Mouse (Mus musculus) midbrain, embryonic 13.5 days (tissue): ENCODE data around the gene Smox. TPM values are rescaled to one million over a fixed set of nuclear protein-coding genes. Genes with fewer than 3 reads are reported as not detected.

Experiments used
- ATAC-seq: fragments of 200-750 bp; cut with Nextera tagmentation; 2 replicates; pipeline ENCODE4 v1.8.0; 2017; ENCODE audit warnings: mild to moderate bottlenecking, moderate TSS enrichment, moderate library complexity
- H3K27ac ChIP-seq: fragments of 300-500 bp; sonication (generic); 2 replicates; pipeline ENCODE4 v1.5.1; 2015; ENCODE audit warnings: inconsistent platforms, mild to moderate bottlenecking, moderate library complexity
- H3K27me3 ChIP-seq: fragments of 300-500 bp; sonication (generic); 2 replicates; pipeline ENCODE4 v1.6.1; 2015; ENCODE audit warnings: mild to moderate bottlenecking, inconsistent platforms
- H3K36me3 ChIP-seq: fragments of 300-500 bp; sonication (generic); 2 replicates; pipeline ENCODE4 v1.6.1; 2015; ENCODE audit warnings: mild to moderate bottlenecking, inconsistent platforms
- H3K4me1 ChIP-seq: fragments of 300-500 bp; sonication (generic); replicated peaks from 2 replicates; pipeline ENCODE4 v1.6.1; 2015; ENCODE audit warnings: inconsistent platforms
- H3K4me2 ChIP-seq: fragments of 300-500 bp; sonication (generic); replicated peaks from 2 replicates; pipeline ENCODE4 v1.6.1; 2015; ENCODE audit warnings: moderate library complexity, mild to moderate bottlenecking, inconsistent platforms
- H3K4me3 ChIP-seq: fragments of 300-500 bp; sonication (generic); replicated peaks from 2 replicates; pipeline ENCODE4 v1.5.1; 2015; ENCODE audit warnings: mild to moderate bottlenecking, inconsistent platforms
- H3K9ac ChIP-seq: fragments of 300-500 bp; sonication (generic); replicated peaks from 2 replicates; pipeline ENCODE4 v1.6.1; 2015; ENCODE audit warnings: mild to moderate bottlenecking, inconsistent platforms
- H3K9me3 ChIP-seq: fragments of 300-500 bp; sonication (generic); 2 replicates; pipeline ENCODE4 v1.6.1; 2016; ENCODE audit warnings: mild to moderate bottlenecking, inconsistent platforms
- WGBS: fragments of 180-500 bp; shearing (Covaris S2); methylation state at CpG from one replicate; pipeline ENCODE4 v1.1.7; 2015; 5-methylcytosine and 5-hydroxymethylcytosine counted together
- polyA plus RNA-seq: library from polyadenylated mRNA; unstranded; fragments of >200 nt; fragmentation: Nextera tagmentation; extraction: Ambion mirVana; gene quantifications from 2 replicates; pipeline ENCODE4 v1.2.1, GENCODE M21; 2015

The Smox gene
- polyA plus RNA-seq: 45.5 and 46.5 TPM in 2 replicates

DNA sequence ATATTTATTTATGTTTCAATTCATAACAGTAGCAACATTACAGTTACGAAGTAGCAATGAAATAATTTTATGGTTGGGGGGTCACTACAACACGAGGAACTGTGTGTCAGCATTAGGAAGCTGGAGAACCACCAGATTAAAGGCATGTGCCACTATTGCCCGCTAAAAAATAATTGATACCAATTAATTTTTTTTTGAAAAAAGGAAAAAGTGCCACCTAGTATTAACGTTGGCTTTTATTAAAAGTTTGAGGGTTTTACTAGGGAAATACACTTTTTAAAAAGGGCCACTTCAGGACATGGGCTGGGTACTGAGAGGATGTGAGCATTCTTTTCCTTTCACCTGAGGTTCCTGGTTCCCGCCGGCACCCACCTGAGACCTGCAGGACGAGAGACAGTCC is at the start of gene Smox:
Gene Smox (plus strand): TSS at position 301 of the 400 bp plus-strand sequence.
- WGBS: 23% methylated on average over 7 of the region's 7 CpGs
- Histone ChIP-seq H3K4me2 (peak within 1 kb of the TSS; percentile 94), H3K36me3 (no peaks in the 10 kb centered on the region), H3K9me3 (no peaks in the 10 kb centered on the region), H3K27ac (peak within 1 kb of the TSS; percentile 76), H3K4me3 (peak within 1 kb of the TSS; percentile 76), H3K4me1 (peaks cover 23% of the 10 kb centered on the region), H3K27me3 (no peaks in the 10 kb centered on the region), H3K9ac (peak within 1 kb of the TSS; percentile 92)
- ATAC-seq: no peak

DNA sequence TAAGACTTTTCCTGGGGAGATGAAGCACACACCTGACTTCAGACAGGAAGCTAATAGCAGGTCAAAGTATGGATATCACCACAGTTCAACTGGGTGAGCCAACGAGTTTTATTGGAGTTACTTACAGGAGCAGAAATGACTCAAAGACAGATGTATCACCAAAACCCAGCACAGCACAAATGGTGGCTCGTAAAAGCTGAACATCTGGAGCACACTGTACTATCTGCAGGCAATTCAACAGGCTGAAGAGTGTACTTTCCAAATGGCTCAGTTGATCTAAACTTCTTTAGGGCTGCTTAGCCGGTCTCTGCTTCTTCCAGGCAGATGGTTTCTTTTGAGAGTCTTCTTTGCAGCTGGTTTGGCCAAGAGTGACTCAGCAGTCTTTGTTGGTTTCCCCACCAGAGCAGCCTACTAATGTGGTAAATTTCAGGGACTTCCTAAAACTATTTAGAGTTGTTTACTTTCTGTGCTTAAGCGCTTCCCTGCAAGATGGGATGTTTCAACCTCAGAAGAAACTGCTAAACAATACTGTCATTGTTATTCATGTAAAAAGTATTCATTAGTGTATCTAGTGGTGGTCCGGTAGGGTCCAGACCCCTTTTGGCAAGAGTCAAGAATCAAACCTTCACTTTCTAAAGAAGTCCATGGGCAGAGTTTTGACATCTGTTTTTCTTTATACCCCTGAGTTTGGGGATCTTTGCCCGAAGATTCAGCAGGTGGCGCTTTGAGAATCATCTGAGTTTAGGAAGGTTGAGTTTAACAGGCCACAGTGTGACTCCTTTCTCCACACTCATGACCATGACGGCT is 48.0 kb upstream of the Smox start:
- no peak for ATAC-seq
- H3K4me1 ChIP-seq: no peaks in the 10 kb centered on the region
- WGBS: 63% methylated on average over 8 of the region's 8 CpGs

DNA sequence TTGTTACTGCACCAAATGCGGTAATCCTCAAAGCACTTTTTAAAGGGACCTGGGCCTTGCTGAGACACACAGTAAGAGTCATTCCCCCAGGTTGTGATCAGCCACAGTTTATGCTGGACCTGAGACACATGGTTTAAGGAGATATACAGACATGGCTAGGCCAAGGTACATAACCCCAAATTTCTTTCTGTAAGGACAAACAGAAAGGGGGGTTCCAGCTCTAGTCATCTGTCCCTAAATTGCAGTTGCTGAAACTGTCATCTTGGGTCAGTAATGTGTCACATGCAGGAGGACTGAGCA is 47.5 kb upstream of the Smox start:
- H3K4me1 ChIP-seq: no peaks in the 10 kb centered on the region
- WGBS: 38% methylated on average over 1 of the region's 1 CpGs
- H3K4me3 ChIP-seq: no peak overlapping the region
- no peak for ATAC-seq
- no peaks in the 10 kb centered on the region for H3K9me3 ChIP-seq
- H3K9ac ChIP-seq: no peak overlapping the region
- H3K4me2 ChIP-seq: no peak overlapping the region
- H3K36me3 ChIP-seq: no peaks in the 10 kb centered on the region
- H3K27ac ChIP-seq: no peak overlapping the region
- no peaks in the 10 kb centered on the region for H3K27me3 ChIP-seq

More for the DNA sequence above, 48.0 kb upstream of the Smox start:
- H3K36me3 ChIP-seq: no peaks in the 10 kb centered on the region
- H3K9me3 ChIP-seq: no peaks in the 10 kb centered on the region
- H3K27me3 ChIP-seq: no peaks in the 10 kb centered on the region
- H3K4me2 ChIP-seq: no peak overlapping the region
- no peak overlapping the region for H3K9ac ChIP-seq
- no peak overlapping the region for H3K27ac ChIP-seq
- no peak overlapping the region for H3K4me3 ChIP-seq

DNA sequence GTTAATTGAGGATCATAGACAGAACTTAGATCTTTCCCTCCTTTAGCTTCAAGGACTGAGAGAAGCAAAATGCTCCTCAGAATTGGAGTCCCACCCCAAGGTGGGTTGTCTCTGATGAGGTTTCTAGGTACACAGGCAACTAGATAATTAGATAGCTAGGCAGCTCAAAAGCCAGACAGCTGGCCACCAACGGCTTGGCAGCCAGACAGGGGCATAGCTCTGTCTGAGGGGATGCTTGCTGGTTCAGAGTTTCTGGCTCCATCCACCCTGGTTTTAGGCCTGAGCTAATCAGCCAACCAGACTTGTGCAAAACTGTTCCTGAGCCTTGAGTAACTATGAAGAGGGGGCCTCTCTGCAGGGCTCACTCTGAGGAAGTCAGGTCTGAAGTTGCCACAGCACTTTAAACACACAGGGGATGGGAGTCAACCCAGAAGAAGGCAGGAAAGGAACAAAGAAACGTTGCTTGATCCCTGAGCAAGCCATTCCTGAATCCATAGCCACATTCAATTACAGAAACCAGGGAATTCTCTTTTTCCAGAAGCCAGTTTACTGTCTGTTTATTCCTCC is 44.8 kb upstream of the Smox start:
- Histone ChIP-seq H3K4me2 (no peak overlapping the region), H3K4me3 (no peak overlapping the region), H3K9me3 (no peaks in the 10 kb centered on the region), H3K27ac (no peak overlapping the region), H3K27me3 (no peaks in the 10 kb centered on the region), H3K36me3 (no peaks in the 10 kb centered on the region), H3K4me1 (no peaks in the 10 kb centered on the region), H3K9ac (no peak overlapping the region)
- WGBS: 50% methylated on average over 2 of the region's 2 CpGs
- no peak for ATAC-seq

DNA sequence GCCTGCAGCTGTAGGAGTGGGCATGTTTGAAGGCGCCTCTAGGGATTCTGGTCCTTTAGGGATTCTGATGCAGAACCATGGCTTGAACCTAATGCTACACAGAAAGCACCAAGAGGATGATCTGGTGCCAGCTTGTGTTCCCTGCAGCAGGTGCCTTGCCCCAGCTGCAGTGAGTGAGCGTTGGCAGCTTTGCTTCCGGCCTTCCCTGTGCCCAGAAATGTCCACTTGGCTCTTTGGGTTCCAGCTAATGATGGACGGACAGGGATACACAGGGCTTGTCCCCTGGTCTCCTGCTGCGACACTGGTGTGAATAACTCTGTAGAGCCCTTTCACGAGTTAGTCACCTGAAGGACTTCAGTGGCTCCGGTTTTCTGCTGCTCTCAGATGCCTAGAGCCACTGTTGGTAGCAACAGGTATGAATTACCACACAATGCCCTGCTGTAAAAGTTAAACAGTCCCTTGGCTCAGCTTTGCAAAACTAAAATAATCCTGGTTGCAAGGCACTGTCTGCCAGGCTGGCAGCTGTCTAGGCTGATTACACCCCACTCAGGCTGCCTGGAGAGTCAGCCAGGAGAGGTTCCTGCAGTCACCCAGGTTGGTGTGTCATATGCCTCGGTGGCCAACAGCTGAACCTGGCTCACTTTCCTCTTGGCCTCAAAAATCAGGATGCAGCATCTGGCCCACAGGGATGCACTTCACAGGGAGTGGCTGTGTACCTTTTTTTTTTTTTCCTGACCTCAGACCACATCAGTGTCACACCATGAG is 43.5 kb upstream of the Smox start:
- H3K27me3 ChIP-seq: no peaks in the 10 kb centered on the region
- WGBS: 89% methylated on average over 8 of the region's 8 CpGs

DNA sequence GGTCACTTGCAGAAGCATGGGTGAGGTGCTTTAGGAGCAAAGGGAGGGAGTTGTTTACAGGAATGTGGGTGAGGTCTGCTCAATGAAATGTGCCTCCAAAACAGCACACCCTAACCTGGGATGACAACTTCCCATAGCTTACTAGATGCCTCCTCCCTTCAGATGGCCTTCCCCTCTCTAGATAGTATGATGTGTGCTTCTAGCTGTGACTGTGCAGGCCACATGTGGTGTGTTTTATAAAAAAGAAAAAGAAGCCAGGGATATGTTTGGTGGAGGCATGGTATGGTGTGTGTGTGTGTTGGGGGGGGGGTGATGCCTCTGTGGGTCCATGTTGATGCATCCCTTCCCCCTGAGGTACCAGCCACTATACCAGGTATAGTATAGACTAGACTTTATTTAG is 42.9 kb upstream of the Smox start:
- Histone ChIP-seq H3K4me1 (no peaks in the 10 kb centered on the region), H3K9ac (no peak overlapping the region)

More for the DNA sequence above, 43.5 kb upstream of the Smox start:
- ATAC-seq: no peak
- Histone ChIP-seq H3K36me3 (no peaks in the 10 kb centered on the region), H3K4me1 (no peaks in the 10 kb centered on the region), H3K9me3 (no peaks in the 10 kb centered on the region), H3K9ac (no peak overlapping the region), H3K4me2 (no peak overlapping the region), H3K27ac (no peak overlapping the region), H3K4me3 (no peak overlapping the region)

DNA sequence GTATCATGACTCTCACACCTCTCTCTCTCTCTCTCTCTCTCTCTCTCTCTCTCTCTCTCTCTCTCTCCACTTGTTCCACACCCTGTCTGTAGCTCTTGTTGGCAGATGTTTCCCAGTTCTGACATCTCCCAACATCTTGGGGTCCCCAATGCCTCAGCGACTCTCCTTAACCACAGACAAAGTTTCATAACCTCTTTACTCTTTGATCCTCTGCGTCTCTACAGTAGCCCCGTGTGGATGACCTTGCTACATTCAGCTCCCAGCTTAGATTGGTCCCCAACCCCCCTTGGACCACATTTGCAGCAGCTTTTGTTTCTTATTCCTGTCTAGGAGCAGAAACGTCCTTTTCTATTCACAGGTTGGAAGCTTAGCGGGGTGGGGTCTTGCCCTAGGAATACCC is 41.6 kb upstream of the Smox start:
- WGBS: 58% methylated on average over 5 of the region's 5 CpGs
- Histone ChIP-seq H3K9ac (no peak overlapping the region), H3K9me3 (no peaks in the 10 kb centered on the region), H3K36me3 (no peaks in the 10 kb centered on the region), H3K4me1 (no peaks in the 10 kb centered on the region), H3K27ac (no peak overlapping the region), H3K4me3 (no peak overlapping the region), H3K4me2 (no peak overlapping the region), H3K27me3 (no peaks in the 10 kb centered on the region)
- ATAC-seq: no peak

More for the DNA sequence above, 42.9 kb upstream of the Smox start:
- ATAC-seq: no peak
- H3K36me3 ChIP-seq: no peaks in the 10 kb centered on the region
- H3K9me3 ChIP-seq: no peaks in the 10 kb centered on the region
- no peak overlapping the region for H3K4me2 ChIP-seq
- no peak overlapping the region for H3K27ac ChIP-seq
- no peaks in the 10 kb centered on the region for H3K27me3 ChIP-seq
- no peak overlapping the region for H3K4me3 ChIP-seq

DNA sequence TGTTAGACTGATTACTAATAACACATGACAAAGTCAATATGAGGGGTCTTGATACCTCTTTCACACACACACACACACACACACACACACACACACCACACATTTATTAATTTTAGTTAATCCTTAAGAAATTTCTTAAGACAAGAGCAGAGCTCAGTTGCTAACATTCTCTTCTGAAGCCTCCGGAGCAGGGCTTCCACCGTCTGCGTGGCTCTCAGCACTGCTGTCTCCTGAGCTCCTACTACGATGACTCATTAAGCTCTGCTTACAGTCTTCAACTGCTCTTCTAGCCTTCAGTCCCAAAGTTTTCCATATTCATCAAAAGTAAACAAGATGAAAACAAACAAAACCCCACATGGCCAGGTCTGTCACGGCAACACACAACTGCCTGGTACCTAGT is 40.8 kb upstream of the Smox start:
- Histone ChIP-seq H3K27ac (no peak overlapping the region), H3K4me1 (no peaks in the 10 kb centered on the region), H3K4me3 (no peak overlapping the region), H3K27me3 (no peaks in the 10 kb centered on the region), H3K36me3 (no peaks in the 10 kb centered on the region), H3K9ac (no peak overlapping the region), H3K9me3 (no peaks in the 10 kb centered on the region), H3K4me2 (no peak overlapping the region)
- WGBS: 88% methylated on average over 5 of the region's 5 CpGs
- ATAC-seq: no peak

DNA sequence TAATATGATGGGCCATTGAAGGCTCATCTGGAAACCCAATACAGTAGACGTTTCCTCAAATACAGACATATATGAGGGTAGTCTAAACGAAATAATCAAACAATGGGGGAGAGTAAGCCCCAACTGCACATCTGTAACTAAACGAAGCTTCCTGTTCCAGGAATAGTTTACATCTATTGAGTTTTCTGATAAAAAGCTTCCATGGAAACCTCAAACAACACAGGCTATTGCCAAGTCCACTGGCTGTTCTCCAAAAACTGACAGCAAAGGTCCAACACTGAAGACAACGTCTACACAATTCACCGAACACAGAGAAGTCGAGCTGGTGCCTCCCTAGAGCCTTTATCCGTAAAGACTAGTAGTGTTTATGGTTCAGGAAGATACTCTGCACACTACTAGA is 33.6 kb upstream of the Smox start:
- Histone ChIP-seq H3K4me2 (no peak overlapping the region), H3K27ac (no peak overlapping the region), H3K9ac (no peak overlapping the region), H3K9me3 (no peaks in the 10 kb centered on the region), H3K36me3 (no peaks in the 10 kb centered on the region), H3K27me3 (no peaks in the 10 kb centered on the region), H3K4me3 (no peak overlapping the region), H3K4me1 (no peaks in the 10 kb centered on the region)
- no peak for ATAC-seq
- 89% methylated on average over 7 of the region's 7 CpGs for WGBS

DNA sequence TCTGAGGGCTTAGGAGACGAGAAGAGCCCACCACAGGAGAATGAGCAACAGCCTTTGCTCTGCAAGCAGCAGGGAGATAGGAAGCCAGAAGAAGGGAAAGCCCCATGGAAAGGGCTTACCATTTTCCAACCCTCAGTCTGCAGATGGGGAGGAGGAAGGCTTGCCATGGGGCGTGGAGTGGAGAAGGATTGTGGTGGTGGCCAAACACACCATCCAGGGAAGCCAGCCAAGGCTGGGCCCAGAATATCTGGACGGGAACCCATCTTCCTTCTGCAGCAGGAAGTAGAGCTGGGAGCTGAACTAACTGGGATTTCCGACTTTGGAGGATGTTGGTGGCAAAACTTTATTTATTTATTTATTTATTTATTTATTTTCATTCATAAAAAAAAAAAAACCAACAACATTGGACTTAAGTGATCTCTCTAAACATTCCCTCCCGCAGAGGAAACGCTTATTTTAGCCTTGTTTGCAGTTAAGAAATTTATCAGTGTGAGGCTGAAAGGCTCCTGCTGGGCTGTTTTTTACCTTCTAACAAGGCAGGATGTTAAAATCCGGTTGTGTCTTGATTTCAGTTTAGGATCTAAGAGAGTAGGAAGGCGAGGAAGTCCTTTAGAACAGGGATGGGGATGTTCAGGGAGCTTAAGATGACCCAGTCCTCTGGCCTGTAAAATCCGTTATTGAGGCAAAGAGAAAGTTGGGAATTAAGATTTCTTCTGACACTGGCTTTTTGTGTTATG is 30.2 kb upstream of the Smox start:
- no peak overlapping the region for H3K9ac ChIP-seq
- H3K36me3 ChIP-seq: no peaks in the 10 kb centered on the region
- no peaks in the 10 kb centered on the region for H3K4me1 ChIP-seq
- H3K4me2 ChIP-seq: no peak overlapping the region
- 75% methylated on average over 9 of the region's 9 CpGs for WGBS
- H3K9me3 ChIP-seq: peaks cover 5% of the 10 kb centered on the region; the same call in 1 of the 2 replicates
- H3K27ac ChIP-seq: no peak overlapping the region
- H3K4me3 ChIP-seq: no peak overlapping the region
- no peaks in the 10 kb centered on the region for H3K27me3 ChIP-seq
- no peak for ATAC-seq

DNA sequence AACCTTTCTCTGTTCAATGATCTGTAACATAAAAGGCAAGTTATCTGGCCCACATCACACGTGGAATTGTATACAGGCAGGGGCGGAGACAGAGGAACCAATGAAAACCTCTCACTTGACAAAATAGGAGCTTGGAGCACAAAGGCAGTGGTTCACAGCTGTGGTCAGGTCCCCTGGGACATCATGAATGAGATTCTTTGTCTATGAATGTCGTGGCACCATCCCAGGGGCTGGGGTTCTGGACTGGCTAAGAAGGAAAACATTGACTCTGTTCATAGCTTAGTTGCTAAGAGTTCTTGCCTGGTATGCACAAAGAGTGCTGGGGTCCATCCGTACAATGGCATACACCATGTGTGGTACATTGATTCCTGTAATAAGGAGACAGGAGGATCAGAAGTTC is 28.3 kb upstream of the Smox start:
- H3K36me3 ChIP-seq: no peaks in the 10 kb centered on the region
- no peak overlapping the region for H3K9ac ChIP-seq
- H3K4me2 ChIP-seq: no peak overlapping the region
- no peak for ATAC-seq
- no peaks in the 10 kb centered on the region for H3K27me3 ChIP-seq
- no peak overlapping the region for H3K4me3 ChIP-seq
- peaks cover 5% of the 10 kb centered on the region; the same call in 1 of the 2 replicates for H3K9me3 ChIP-seq
- no peaks in the 10 kb centered on the region for H3K4me1 ChIP-seq
- H3K27ac ChIP-seq: no peak overlapping the region
- WGBS: 60% methylated on average over 4 of the region's 4 CpGs

DNA sequence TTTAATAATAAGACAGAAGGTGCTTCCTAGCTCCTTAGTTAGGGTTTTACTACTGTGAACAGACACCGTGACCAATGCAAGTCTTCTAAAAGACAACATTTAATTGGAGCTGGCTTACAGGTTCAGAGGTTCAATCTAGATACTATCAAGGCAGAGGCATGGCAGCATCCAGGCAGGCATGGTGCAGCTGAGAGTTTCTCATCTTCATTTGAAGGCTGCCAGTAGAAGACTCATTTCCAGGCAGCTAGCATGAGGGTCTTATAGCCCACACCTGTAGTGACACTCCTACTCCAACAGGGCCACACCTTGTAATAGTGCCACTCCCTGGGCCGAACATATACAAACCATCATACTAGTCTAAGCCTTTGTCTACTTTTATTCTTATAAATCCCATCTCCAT is 27.1 kb upstream of the Smox start:
- Histone ChIP-seq H3K9me3 (peaks cover 5% of the 10 kb centered on the region; the same call in 1 of the 2 replicates), H3K4me3 (no peak overlapping the region), H3K4me2 (no peak overlapping the region), H3K4me1 (no peaks in the 10 kb centered on the region), H3K36me3 (no peaks in the 10 kb centered on the region), H3K27ac (no peak overlapping the region), H3K27me3 (no peaks in the 10 kb centered on the region), H3K9ac (no peak overlapping the region)
- ATAC-seq: no peak
- WGBS: 98% methylated on average over 2 of the region's 2 CpGs
